Mouse (Mus musculus): ENCODE data around the gene Efna4. TPM values are rescaled to one million over a fixed set of nuclear protein-coding genes. Genes with fewer than 3 reads are reported as not detected.

The Efna4 gene
- polyA plus RNA-seq, 1 experiment from 2014 or later: 4.3 TPM

DNA sequence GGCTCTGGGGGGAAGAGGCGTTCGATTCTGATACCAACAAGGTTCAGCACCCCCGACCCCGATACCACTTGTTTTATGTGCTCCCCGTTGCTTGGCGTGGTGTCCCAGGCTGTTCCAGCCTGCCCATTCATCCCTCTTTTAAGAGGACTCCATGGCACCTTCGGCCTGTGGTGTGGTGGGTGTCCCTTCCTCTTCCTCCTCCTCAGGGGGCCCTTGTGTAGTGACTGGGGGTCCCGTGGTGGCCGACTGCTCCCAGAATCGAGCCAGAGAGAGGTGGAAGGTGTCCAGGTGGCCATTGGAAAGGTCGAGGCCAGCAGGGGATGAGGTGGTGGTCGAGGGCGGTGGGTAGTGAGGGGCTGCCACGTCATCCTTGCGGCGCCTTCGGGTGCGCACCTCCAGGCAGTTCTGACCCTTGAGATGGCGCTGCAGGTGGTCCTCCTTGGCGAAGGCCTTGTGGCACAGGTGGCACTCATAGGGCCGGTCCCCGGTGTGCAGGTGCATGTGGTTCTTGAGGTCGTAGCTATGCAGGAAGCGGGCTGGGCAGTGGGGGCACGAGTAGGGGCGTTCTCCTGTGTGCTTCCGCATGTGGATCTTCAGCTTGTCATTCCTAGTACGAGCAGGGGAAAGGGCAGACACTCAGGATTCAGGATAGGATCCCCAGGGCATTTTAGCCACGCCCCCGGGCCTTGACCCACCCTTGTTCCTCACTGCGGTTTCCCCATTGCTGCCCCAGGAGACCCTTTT lies 41.7 kb upstream of the Efna4 start:
- H3K36me3 ChIP-seq (replicated peaks): no peaks in the 10 kb centered on the region
- ATAC-seq (replicated peaks): no peak
- no peaks in the 10 kb centered on the region for H3K9me3 ChIP-seq
- H3K27me3 ChIP-seq (replicated peaks): no peaks in the 10 kb centered on the region
- peaks cover 14% of the 10 kb centered on the region for H3K4me1 ChIP-seq
- peak overlapping the region; percentile 75; the same call in 1 of the 2 replicates for H3K4me2 ChIP-seq
- no peak overlapping the region for H3K27ac ChIP-seq
- H3K4me3 ChIP-seq: no peak overlapping the region
- H3K9ac ChIP-seq: no peak overlapping the region
- WGBS: 91% methylated on average over 31 of the region's 31 CpGs

DNA sequence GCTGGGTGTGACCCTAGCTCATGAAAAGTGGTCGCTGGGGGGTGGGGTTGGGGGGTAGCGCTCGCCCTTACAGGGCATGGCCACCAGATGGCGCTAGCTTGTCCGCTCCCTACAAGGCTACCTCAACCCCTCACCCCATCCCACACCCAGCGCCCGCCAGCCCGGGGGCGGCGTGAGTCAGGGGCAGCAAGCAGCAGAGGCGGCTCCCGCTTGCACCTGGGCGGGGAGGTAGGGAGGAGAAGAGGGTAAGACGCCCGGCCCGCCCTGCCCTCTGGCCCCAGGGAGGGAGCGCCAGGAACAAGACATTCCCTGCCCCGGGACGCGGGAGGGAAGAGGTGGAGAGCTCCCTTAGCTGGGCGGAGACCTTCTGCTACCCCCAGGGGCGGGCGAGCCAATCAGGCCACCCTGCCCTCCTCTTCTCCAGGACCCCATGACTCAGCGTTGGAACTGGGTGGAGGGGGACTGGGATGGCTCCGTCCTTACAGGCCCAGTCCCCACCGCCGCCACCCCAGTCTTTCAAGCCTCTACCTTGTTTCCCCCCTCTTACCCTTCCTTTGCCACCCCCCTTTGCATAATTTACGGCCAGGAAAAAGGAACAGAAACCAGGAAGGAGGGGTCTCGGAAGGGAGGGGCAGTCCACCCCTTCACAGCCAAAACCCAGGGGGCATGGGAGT lies 40.7 kb upstream of the Efna4 start:
- Histone ChIP-seq H3K4me1 (peaks cover 14% of the 10 kb centered on the region), H3K9me3 (no peaks in the 10 kb centered on the region), H3K27me3 (replicated peaks) (no peaks in the 10 kb centered on the region), H3K27ac (no peak overlapping the region), H3K9ac (peak overlapping the region; percentile 55), H3K4me3 (peak overlapping the region; percentile 44), H3K36me3 (replicated peaks) (no peaks in the 10 kb centered on the region), H3K4me2 (peak overlapping the region; percentile 75)
- WGBS: 3% methylated on average over 29 of the region's 29 CpGs
- ATAC-seq (replicated peaks): peak; percentile 83

DNA sequence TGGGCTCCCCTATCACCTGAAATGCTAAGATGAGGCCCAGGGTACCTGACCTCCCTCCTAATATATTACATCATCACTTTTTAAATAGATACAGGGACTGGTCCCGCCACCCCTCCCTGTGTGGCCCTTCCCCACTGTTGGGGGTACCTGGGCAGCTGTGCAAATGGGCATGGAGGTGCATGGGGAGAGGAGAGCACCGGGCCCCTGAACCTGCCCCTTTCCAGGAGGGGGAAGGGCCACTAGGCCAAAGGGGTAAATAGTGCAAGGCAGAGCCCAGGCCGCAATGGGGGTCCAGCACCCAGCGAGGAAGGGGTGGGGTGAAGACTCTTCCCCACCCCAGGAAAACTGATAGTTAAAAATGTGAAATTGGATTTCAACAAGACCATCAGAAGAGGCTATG lies 40.0 kb upstream of the Efna4 start:
- peak; percentile 25; the same call in 1 of the 2 replicates for ATAC-seq (replicated peaks)
- Histone ChIP-seq H3K4me2 (peak overlapping the region; percentile 75), H3K9me3 (no peaks in the 10 kb centered on the region), H3K36me3 (replicated peaks) (no peaks in the 10 kb centered on the region), H3K4me1 (peaks cover 14% of the 10 kb centered on the region), H3K27ac (no peak overlapping the region), H3K4me3 (no peak overlapping the region; the same call in 1 of the 2 replicates), H3K9ac (no peak overlapping the region), H3K27me3 (replicated peaks) (no peaks in the 10 kb centered on the region)
- WGBS: 53% methylated on average over 4 of the region's 4 CpGs

DNA sequence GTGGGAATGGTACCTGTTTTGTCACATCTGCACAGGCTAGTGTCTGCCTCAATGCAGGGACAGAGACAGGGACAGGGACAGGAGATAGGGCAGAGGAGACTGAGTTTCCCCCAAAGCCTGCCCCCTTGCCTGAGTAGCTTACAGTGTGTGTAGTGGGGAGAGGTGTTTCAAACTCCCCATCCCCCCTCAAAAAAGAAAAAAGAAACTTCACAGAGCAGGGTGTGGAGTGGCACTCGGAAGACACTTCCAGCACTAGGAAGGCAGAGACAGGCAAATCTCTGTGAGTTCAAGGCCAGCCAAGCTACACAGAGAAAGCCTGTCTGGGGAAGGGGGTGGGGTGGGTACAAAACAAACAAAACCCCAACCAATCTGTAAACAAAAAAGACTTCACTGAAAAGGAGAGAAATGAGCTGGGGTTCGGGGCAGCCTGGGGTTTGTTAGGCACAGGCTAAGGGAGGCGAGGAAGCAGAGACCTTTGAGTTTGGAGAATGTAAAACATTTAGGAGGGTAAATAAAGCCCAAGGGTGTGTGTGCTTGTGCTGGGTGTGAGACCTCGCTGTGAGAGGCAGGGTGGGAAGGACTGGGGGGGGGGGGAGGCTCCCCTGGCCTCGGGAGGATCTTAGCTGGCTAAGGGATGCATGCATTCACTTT lies 35.9 kb upstream of the Efna4 start:
- WGBS: 46% methylated on average over 5 of the region's 5 CpGs
- Histone ChIP-seq H3K4me2 (no peak overlapping the region), H3K36me3 (replicated peaks) (no peaks in the 10 kb centered on the region), H3K9ac (no peak overlapping the region), H3K9me3 (no peaks in the 10 kb centered on the region), H3K4me1 (peaks cover 7% of the 10 kb centered on the region), H3K27me3 (replicated peaks) (no peaks in the 10 kb centered on the region), H3K27ac (no peak overlapping the region), H3K4me3 (no peak overlapping the region)
- ATAC-seq (replicated peaks): no peak

DNA sequence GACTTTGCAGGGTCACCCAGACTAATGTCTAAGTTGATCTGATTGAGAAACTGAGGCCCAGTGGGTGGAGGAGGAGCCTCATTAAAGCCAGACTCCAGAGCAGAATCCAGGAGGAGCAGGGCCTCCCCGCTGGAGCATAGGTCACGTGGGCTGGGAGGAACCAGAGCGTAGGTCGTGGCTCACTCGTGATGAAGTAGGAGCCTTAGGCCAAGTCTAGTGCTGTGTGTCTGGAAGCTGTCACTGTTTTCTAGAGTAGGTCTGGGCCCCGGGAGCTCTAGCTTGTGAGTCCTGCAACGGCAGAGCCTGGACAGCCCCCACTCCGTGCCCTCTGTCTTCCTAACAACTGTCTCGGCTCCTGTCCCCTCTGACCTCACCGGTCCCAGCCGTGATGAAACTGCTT lies 29.5 kb upstream of the Efna4 start:
- no peak for ATAC-seq (replicated peaks)
- H3K9me3 ChIP-seq: no peaks in the 10 kb centered on the region
- no peak overlapping the region for H3K4me2 ChIP-seq
- H3K4me3 ChIP-seq: no peak overlapping the region
- H3K4me1 ChIP-seq: no peaks in the 10 kb centered on the region
- no peaks in the 10 kb centered on the region for H3K27me3 ChIP-seq (replicated peaks)
- no peak overlapping the region for H3K9ac ChIP-seq
- H3K27ac ChIP-seq: no peak overlapping the region
- WGBS: 71% methylated on average over 11 of the region's 11 CpGs
- no peaks in the 10 kb centered on the region for H3K36me3 ChIP-seq (replicated peaks)

DNA sequence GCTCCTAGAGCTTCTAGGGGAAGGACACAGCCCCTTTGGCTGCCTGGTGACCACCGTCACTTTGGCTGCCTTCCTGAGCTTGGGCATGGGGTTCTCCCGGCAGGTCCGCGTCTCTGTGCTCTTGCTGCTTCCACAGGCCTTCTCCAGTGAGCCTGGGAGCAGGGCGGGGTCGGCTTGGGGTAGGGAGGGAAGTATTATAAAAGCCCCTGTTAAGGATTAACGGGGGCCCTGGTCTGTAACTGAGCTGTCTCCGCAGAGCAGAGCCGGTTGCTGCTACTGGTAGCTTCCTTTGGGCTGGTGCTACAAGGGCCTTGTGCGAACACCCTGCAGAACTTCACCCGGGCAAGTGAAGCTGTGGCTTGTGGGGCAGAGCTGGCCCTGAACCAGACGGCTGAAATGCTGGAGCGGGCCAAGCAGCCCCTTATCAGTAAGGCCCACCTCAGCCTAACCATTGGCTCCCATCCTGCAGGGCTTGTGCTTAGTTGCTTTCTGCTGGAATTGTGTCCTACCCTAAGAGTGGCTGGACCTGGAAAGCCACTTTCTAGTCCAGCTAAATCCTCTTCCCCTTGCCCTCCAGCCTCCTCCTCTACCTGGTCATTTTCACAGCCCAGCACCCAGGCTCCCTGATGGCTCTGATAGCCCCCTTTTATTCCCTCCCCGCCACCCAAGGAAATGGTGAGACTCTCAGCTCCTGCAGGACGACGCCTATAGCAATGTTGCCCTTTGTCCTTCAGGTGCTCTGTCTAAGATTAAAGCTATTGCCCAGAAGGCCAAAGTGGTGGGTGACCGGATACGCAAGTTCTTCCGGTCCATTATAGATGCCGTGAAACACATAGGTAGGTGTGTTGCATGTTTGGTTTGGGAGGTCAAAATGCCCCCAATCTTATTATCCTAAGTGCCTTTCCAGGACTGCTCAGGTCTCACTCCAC lies 27.9 kb upstream of the Efna4 start:
- no peaks in the 10 kb centered on the region for H3K4me1 ChIP-seq
- no peaks in the 10 kb centered on the region for H3K36me3 ChIP-seq (replicated peaks)
- H3K9me3 ChIP-seq: no peaks in the 10 kb centered on the region
- H3K9ac ChIP-seq: no peak overlapping the region
- ATAC-seq (replicated peaks): no peak
- 76% methylated on average over 20 of the region's 20 CpGs for WGBS
- no peak overlapping the region for H3K27ac ChIP-seq
- no peak overlapping the region for H3K4me3 ChIP-seq
- H3K4me2 ChIP-seq: no peak overlapping the region
- H3K27me3 ChIP-seq (replicated peaks): no peaks in the 10 kb centered on the region

DNA sequence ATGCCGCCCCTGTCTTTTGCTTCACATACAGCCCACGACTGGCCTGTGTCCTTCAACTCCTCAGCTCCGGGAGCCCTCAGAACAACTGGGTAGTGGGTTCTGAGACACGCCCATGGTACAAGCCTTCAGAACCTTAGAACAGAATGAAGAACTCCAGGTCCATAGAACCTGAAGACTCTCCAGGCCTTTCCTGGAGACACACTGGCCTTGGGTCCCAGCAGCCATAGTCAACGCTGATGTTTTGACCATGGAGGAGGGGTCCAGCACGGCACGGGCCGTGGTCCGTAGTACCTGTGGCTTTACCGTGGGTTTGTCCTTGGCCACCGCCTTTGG lies 27.3 kb upstream of the Efna4 start, which contains the start of gene Dcst1:
TSS of gene Dcst1 (minus strand) at position 101 of the 333 bp plus-strand sequence.
- Histone ChIP-seq H3K4me3 (no peak within 1 kb of the TSS), H3K27ac (no peak within 1 kb of the TSS), H3K9ac (no peak within 1 kb of the TSS), H3K4me2 (no peak within 1 kb of the TSS), H3K4me1 (no peaks in the 10 kb centered on the region), H3K27me3 (replicated peaks) (no peaks in the 10 kb centered on the region), H3K9me3 (no peaks in the 10 kb centered on the region), H3K36me3 (replicated peaks) (no peaks in the 10 kb centered on the region)
- WGBS: 82% methylated on average over 11 of the region's 11 CpGs
- no peak for ATAC-seq (replicated peaks)

DNA sequence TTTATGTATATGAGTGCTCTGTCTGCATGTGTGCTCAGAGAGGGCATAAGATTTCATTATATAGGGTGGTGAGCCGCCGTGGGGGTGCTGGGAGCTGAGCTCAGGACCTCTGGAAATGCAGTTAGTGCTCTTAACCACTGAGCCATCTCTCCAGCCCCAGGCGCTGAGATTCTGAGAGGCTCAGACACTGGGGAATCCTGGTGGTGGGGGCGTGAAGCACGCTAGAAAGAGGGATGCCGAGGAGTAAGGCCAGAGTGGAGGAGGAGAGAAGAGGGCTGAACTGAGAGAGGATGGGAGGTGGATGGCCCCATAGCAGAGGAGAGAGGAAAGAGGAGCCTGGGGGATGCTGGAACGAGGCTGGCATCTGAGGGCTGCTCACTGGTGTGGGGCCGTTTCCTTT lies 26.8 kb upstream of the Efna4 start:
- Histone ChIP-seq H3K36me3 (replicated peaks) (no peaks in the 10 kb centered on the region), H3K4me2 (no peak overlapping the region), H3K27ac (no peak overlapping the region), H3K27me3 (replicated peaks) (no peaks in the 10 kb centered on the region), H3K9me3 (no peaks in the 10 kb centered on the region), H3K4me3 (no peak overlapping the region), H3K4me1 (no peaks in the 10 kb centered on the region), H3K9ac (no peak overlapping the region)
- no peak for ATAC-seq (replicated peaks)
- whole genome bisulfite sequencing: 40% methylated on average over 8 of the region's 8 CpGs

DNA sequence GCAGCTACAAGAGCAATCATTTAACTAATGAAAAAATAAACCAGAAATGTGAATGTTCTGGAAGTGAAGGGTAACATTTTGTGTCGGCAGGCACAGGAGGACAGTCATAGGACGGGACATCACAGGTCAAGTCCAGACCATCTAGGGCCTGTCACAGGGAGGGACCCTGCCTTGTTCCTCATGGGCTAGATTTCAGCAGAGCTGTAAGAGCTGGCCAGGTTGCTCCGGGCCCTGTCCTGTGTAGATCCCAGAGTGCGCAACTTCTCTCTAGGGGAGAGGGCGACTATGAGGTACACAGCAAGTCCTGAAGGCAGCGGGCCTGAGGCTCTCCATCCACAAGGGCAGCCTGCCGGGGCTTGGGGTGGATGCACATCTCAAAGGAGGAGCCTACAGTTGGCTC lies 23.8 kb upstream of the Efna4 start, which contains the start of gene Dcst2:
TSS of gene Dcst2 (plus strand) at position 301 of the 400 bp plus-strand sequence.
- H3K4me1 ChIP-seq: no peaks in the 10 kb centered on the region

DNA sequence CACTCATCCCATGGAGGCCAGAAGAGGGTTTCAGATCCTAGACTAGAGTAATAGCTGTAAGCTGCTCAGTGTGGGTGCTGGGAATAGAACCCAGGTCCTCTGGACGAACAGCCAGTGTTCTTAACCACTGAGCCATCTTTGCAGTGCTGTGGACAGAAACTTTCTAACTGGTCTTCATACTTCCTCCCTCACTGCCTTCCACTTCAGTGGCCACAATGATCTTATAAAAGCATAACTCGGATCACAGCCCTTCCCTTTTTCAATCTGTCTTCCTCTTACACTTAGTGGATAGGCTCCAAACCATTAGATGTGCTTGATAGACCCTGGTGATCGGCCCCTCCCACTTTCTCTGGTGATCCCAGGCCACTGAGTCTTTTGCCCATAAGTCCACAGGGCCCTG lies 22.4 kb upstream of the Efna4 start:
- Histone ChIP-seq H3K4me1 (no peaks in the 10 kb centered on the region), H3K9ac (no peak overlapping the region), H3K4me3 (no peak overlapping the region), H3K27ac (no peak overlapping the region), H3K36me3 (replicated peaks) (no peaks in the 10 kb centered on the region), H3K4me2 (no peak overlapping the region), H3K27me3 (replicated peaks) (no peaks in the 10 kb centered on the region), H3K9me3 (no peaks in the 10 kb centered on the region)
- ATAC-seq (replicated peaks): no peak
- whole genome bisulfite sequencing: 68% methylated on average over 3 of the region's 3 CpGs

More for the DNA sequence above, 23.8 kb upstream of the Efna4 start, which contains the start of gene Dcst2:
- H3K4me3 ChIP-seq: no peak within 1 kb of the TSS
- no peaks in the 10 kb centered on the region for H3K9me3 ChIP-seq
- WGBS: 83% methylated on average over 7 of the region's 7 CpGs
- no peak within 1 kb of the TSS for H3K9ac ChIP-seq
- H3K4me2 ChIP-seq: no peak within 1 kb of the TSS
- H3K27ac ChIP-seq: no peak within 1 kb of the TSS
- ATAC-seq (replicated peaks): no peak
- H3K36me3 ChIP-seq (replicated peaks): no peaks in the 10 kb centered on the region
- no peaks in the 10 kb centered on the region for H3K27me3 ChIP-seq (replicated peaks)

DNA sequence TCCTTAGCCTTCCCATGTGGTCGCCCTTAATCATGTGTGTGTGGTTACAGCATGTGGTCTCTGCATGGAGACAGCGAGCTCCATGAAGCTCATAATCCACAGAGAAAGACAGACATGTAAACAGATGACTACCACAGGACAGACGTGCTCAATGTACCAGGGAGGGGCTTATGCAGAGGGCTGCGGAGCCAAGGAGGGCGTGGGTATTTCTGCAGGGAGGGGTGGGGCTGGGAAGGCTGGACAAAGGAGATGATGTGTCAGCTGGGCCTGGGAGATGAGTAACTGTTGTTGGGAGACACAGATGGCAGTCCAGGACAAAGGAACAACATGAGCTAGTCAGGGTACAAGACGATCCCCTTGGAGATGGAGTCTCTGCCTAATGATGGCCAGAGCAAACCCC lies 21.8 kb upstream of the Efna4 start:
- Histone ChIP-seq H3K27me3 (replicated peaks) (no peaks in the 10 kb centered on the region), H3K4me1 (0 out of 2 replicates have a peak, but pooled peaks cover 3% of the 10 kb centered on the region), H3K4me3 (no peak overlapping the region), H3K27ac (no peak overlapping the region), H3K9me3 (no peaks in the 10 kb centered on the region), H3K36me3 (replicated peaks) (no peaks in the 10 kb centered on the region), H3K9ac (no peak overlapping the region), H3K4me2 (no peak overlapping the region)
- ATAC-seq (replicated peaks): no peak
- WGBS: 64% methylated on average over 6 of the region's 6 CpGs

DNA sequence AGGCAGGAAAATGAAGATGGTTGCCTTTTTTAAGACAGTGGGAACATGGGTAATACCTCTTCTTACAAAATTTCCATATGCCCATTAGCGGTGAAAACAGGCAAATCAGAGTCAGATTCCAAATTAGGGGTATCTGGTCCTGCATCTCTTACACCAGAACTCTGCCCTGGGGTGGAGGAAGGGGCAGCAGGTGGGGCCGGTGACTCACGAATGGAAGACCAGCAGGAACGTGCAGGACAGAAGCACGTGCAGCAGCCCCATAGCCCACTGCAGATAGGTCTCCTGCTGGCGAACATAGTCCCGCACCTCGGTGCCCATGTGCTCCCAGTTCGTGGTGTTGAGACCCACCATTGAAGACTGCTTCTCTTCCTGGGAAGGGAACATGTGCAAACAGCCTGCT lies 18.2 kb upstream of the Efna4 start:
- Histone ChIP-seq H3K4me3 (no peak overlapping the region), H3K4me2 (no peak overlapping the region), H3K27me3 (replicated peaks) (no peaks in the 10 kb centered on the region), H3K9ac (no peak overlapping the region), H3K27ac (no peak overlapping the region), H3K36me3 (replicated peaks) (no peaks in the 10 kb centered on the region), H3K9me3 (no peaks in the 10 kb centered on the region), H3K4me1 (0 out of 2 replicates have a peak, but pooled peaks cover 3% of the 10 kb centered on the region)
- no peak for ATAC-seq (replicated peaks)
- WGBS: 69% methylated on average over 9 of the region's 9 CpGs
